Mouse (Mus musculus) neural tube, embryonic 12.5 days (tissue): ENCODE results near the gene Kcnn3. TPM values are rescaled to one million over a fixed set of nuclear protein-coding genes. Genes with fewer than 3 reads are reported as not detected.

Source experiments
- ATAC-seq: fragments of 200-750 bp; cut with Nextera tagmentation; 2 replicates; pipeline ENCODE4 v1.8.0; 2017; ENCODE audit warnings: low read depth, mild to moderate bottlenecking, moderate TSS enrichment, moderate library complexity; ENCODE audit not compliant: low FRiP score
- H3K27ac ChIP-seq: fragments of 300-500 bp; sonication (generic); 2 replicates; pipeline ENCODE4 v1.5.1; 2016
- H3K27me3 ChIP-seq: fragments of 300-500 bp; sonication (generic); replicated peaks from 2 replicates; pipeline ENCODE4 v1.6.1; 2016; ENCODE audit warnings: mild to moderate bottlenecking
- H3K36me3 ChIP-seq: fragments of 300-500 bp; sonication (generic); 2 replicates; pipeline ENCODE4 v1.6.1; 2016; ENCODE audit warnings: mild to moderate bottlenecking
- H3K4me1 ChIP-seq: fragments of 300-500 bp; sonication (generic); 2 replicates; pipeline ENCODE4 v1.6.1; 2016
- H3K4me2 ChIP-seq: fragments of 300-500 bp; sonication (generic); replicated peaks from 2 replicates; pipeline ENCODE4 v1.6.1; 2016; ENCODE audit warnings: mild to moderate bottlenecking
- H3K4me3 ChIP-seq: fragments of 300-500 bp; sonication (generic); 2 replicates; pipeline ENCODE4 v1.5.1; 2016
- H3K9ac ChIP-seq: fragments of 300-500 bp; sonication (generic); 2 replicates; pipeline ENCODE4 v1.6.1; 2016; ENCODE audit warnings: mild to moderate bottlenecking
- H3K9me3 ChIP-seq: fragments of 300-500 bp; sonication (generic); 2 replicates; pipeline ENCODE4 v1.6.1; 2016; ENCODE audit warnings: mild to moderate bottlenecking
- WGBS: fragments of 180-500 bp; shearing (Covaris S2); methylation state at CpG from one replicate; pipeline ENCODE4 v1.1.7; 2016; 5-methylcytosine and 5-hydroxymethylcytosine counted together
- polyA plus RNA-seq: library from polyadenylated mRNA; unstranded; fragments of >200 nt; fragmentation: Nextera tagmentation; extraction: Ambion mirVana; gene quantifications from 2 replicates; pipeline ENCODE4 v1.2.1, GENCODE M21; 2016

Kcnn3 gene
- polyA plus RNA-seq, 1 experiment from 2014 or later: 3.4 TPM

- no peak overlapping the region for H3K27ac ChIP-seq
- peaks cover 3% of the 10 kb centered on the region; the same call in 1 of the 2 replicates for H3K9me3 ChIP-seq
- no peaks in the 10 kb centered on the region for H3K36me3 ChIP-seq
- 93% methylated on average over 6 of the region's 6 CpGs for WGBS
- no peak overlapping the region for H3K9ac ChIP-seq
- H3K4me2 ChIP-seq: no peak overlapping the region
- no peak overlapping the region for H3K4me3 ChIP-seq
- H3K4me1 ChIP-seq: no peaks in the 10 kb centered on the region
- no peaks in the 10 kb centered on the region for H3K27me3 ChIP-seq
- no peak for ATAC-seq
These were observed 56.4 kb downstream of the Kcnn3 start for GRCm38 (mm10) chr3:89576381-89576780.

- Histone ChIP-seq H3K27me3 (no peaks in the 10 kb centered on the region), H3K9ac (no peak overlapping the region), H3K4me1 (no peaks in the 10 kb centered on the region), H3K36me3 (no peaks in the 10 kb centered on the region), H3K9me3 (peaks cover 3% of the 10 kb centered on the region; the same call in 1 of the 2 replicates), H3K4me2 (no peak overlapping the region), H3K27ac (no peak overlapping the region), H3K4me3 (no peak overlapping the region)
- ATAC-seq: no peak
- WGBS: 87% methylated on average over 5 of the region's 5 CpGs
These were observed 57.2 kb downstream of the Kcnn3 start for GRCm38 (mm10) chr3:89577154-89577553.

DNA sequence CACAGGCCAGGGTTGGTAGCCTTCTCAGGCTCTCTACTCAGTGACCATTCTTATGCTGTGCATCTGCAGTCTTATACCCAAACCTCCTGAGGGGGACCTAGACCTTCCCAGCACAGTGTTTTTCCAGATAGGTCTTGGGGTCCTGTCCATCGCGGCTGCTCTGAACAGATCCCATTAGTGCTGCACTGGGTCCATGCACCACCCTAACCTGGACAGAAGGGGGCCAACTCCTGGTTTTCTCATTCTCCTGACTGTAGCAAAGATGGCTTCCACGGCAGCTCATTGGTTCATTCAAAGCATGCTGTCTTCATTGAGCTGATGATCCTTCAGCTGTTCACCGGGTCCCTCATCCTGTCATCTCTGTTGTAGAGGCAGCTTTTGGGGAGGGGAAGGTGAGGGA is 58.1 kb downstream of the Kcnn3 start:
- Histone ChIP-seq H3K36me3 (no peaks in the 10 kb centered on the region), H3K4me3 (no peak overlapping the region), H3K9ac (no peak overlapping the region), H3K27me3 (no peaks in the 10 kb centered on the region), H3K27ac (no peak overlapping the region), H3K9me3 (peaks cover 3% of the 10 kb centered on the region; the same call in 1 of the 2 replicates), H3K4me1 (no peaks in the 10 kb centered on the region), H3K4me2 (no peak overlapping the region)
- ATAC-seq: no peak
- 71% methylated on average over 4 of the region's 4 CpGs for WGBS

- Histone ChIP-seq H3K4me3 (no peak overlapping the region), H3K4me1 (no peaks in the 10 kb centered on the region), H3K9me3 (peaks cover 3% of the 10 kb centered on the region; the same call in 1 of the 2 replicates), H3K36me3 (no peaks in the 10 kb centered on the region), H3K4me2 (no peak overlapping the region), H3K27me3 (no peaks in the 10 kb centered on the region), H3K9ac (no peak overlapping the region), H3K27ac (no peak overlapping the region)
- WGBS: 75% methylated on average over 10 of the region's 10 CpGs
- ATAC-seq: no peak
These were observed 58.8 kb downstream of the Kcnn3 start for GRCm38 (mm10) chr3:89578803-89579202.

GRCm38 (mm10) chr3:89584254-89584653 is 64.3 kb downstream of the Kcnn3 start:
- H3K4me2 ChIP-seq: no peak overlapping the region

DNA sequence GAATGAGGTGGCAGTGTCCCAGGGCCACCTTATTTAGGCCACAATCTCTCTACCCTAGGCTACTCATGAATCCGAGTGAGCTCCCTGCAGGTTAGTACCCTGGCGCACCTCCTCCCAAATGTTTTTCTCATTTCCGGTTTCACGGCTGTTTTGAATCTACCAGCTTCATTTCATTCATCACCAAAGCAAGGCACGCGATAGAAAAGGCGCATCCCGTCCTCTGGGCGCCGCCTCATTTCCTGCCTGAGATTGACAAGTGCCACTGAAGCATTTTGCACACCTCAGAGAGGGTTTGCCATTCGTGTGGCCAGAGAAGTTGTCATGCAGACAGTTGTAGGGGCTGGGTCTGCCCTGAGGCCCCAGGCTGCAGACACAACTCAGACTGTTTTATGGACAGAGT is 68.5 kb downstream of the Kcnn3 start:
- Histone ChIP-seq H3K4me2 (no peak overlapping the region), H3K4me1 (peaks cover 31% of the 10 kb centered on the region), H3K4me3 (no peak overlapping the region), H3K9me3 (no peaks in the 10 kb centered on the region), H3K9ac (no peak overlapping the region), H3K27me3 (no peaks in the 10 kb centered on the region), H3K27ac (no peak overlapping the region), H3K36me3 (no peaks in the 10 kb centered on the region)
- 88% methylated on average over 11 of the region's 11 CpGs for WGBS
- no peak for ATAC-seq

More at GRCm38 (mm10) chr3:89584254-89584653, 64.3 kb downstream of the Kcnn3 start:
- WGBS: 62% methylated on average over 4 of the region's 4 CpGs
- H3K4me1 ChIP-seq: peaks cover 19% of the 10 kb centered on the region
- ATAC-seq: no peak
- no peak overlapping the region for H3K27ac ChIP-seq
- H3K4me3 ChIP-seq: no peak overlapping the region
- no peaks in the 10 kb centered on the region for H3K27me3 ChIP-seq
- no peaks in the 10 kb centered on the region for H3K9me3 ChIP-seq
- H3K9ac ChIP-seq: no peak overlapping the region
- no peaks in the 10 kb centered on the region for H3K36me3 ChIP-seq

DNA sequence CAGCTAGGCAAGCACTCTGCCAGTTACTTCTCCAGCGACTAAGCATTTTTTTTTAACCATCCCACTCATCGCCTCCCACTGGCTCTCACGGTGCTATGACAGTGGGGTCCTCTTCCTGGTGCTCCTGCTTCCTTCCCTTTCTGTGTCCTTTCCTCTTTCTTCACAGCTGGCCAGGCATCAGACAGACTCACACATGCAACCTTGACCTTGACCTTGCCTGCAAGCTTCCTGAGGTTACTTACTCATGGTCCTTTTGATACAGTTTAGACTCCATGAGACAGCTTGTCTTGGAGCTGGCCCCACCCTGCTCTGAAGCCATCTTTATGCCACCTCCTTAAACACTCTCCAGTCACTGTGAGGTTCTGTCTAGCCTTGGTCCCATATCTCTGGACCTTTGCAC is 69.4 kb downstream of the Kcnn3 start:
- no peak overlapping the region for H3K27ac ChIP-seq
- no peak overlapping the region for H3K4me3 ChIP-seq
- H3K9me3 ChIP-seq: no peaks in the 10 kb centered on the region
- WGBS: 70% methylated on average over 3 of the region's 3 CpGs
- ATAC-seq: no peak
- no peak overlapping the region for H3K9ac ChIP-seq
- H3K4me1 ChIP-seq: peaks cover 31% of the 10 kb centered on the region
- no peaks in the 10 kb centered on the region for H3K36me3 ChIP-seq
- no peaks in the 10 kb centered on the region for H3K27me3 ChIP-seq
- no peak overlapping the region for H3K4me2 ChIP-seq

GRCm38 (mm10) chr3:89590386-89590785 is 70.4 kb downstream of the Kcnn3 start:
- no peaks in the 10 kb centered on the region; the same call in 1 of the 2 replicates for H3K27me3 ChIP-seq
- peaks cover 31% of the 10 kb centered on the region for H3K4me1 ChIP-seq
- ATAC-seq: no peak
- no peaks in the 10 kb centered on the region for H3K9me3 ChIP-seq
- H3K36me3 ChIP-seq: no peaks in the 10 kb centered on the region
- H3K27ac ChIP-seq: no peak overlapping the region
- no peak overlapping the region for H3K4me2 ChIP-seq
- H3K9ac ChIP-seq: no peak overlapping the region
- no peak overlapping the region for H3K4me3 ChIP-seq
- WGBS: 84% methylated on average over 4 of the region's 4 CpGs

DNA sequence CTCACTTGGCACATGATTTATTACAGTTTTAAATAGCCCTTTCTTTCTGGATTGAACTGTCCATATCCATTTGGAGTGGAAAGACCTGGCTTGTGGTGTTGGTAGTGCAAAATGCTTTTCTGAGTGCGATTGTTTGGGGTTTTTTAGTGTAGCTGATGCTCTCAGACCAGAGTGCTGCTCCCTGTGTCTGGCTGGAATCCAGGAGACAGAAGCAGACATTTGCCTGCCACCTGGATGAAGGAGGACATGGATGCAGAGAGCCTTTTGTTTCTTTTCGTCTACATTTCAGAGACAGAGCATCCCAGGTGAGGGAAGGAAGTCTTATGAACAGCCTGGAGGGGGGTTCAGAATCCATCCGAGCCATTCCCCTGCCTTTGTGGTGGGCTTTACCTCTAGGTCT is 71.5 kb downstream of the Kcnn3 start:
- whole genome bisulfite sequencing: 64% methylated on average over 3 of the region's 3 CpGs
- H3K4me3 ChIP-seq: no peak overlapping the region
- H3K4me1 ChIP-seq: peaks cover 25% of the 10 kb centered on the region
- no peaks in the 10 kb centered on the region for H3K9me3 ChIP-seq
- no peak overlapping the region for H3K4me2 ChIP-seq
- no peak for ATAC-seq
- H3K27ac ChIP-seq: no peak overlapping the region
- H3K9ac ChIP-seq: no peak overlapping the region
- H3K27me3 ChIP-seq: no peaks in the 10 kb centered on the region; the same call in 1 of the 2 replicates
- no peaks in the 10 kb centered on the region for H3K36me3 ChIP-seq

DNA sequence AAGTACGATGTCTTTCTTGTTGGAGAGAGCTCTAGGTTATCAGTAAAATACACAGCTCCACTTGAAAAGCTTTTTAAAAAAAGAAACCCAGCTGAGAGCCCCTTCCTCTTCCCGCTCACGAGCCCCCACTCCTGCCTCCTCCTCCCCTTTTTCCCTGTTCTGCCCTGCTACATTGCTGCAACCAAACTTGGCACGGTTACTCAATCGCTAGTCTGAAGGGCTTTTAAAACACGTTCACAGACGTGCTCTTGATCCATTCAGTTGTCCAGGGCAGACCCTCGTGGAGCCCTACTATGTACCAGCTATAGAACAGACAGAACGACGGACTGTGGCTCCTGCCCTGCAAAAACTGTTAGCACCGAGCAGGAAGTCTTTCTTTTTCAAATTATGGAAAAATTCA is 72.8 kb downstream of the Kcnn3 start:
- ATAC-seq: no peak
- WGBS: 71% methylated on average over 11 of the region's 11 CpGs

DNA sequence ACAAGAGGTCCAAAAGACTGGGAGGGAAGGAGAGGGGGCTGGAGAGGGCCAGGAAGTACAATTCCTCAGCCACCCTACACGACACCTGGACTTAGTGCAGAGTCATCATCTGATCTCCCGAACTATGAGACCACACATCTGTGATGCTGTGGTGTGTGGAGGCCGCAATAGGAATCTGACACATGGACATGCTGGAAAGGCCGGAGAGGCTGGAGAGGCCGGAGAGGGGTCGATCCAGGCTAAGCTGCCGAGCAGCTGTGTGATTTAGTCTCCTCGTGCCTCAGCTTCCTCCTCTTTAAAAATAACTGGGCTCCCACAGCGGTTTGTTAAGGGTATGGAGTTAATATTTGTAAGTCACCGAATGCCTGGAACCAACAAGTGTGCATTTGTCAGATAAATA is 73.6 kb downstream of the Kcnn3 start:
- 82% methylated on average over 10 of the region's 10 CpGs for WGBS

More for the DNA sequence above, 72.8 kb downstream of the Kcnn3 start:
- no peak overlapping the region for H3K4me2 ChIP-seq
- no peaks in the 10 kb centered on the region for H3K36me3 ChIP-seq
- no peak overlapping the region for H3K9ac ChIP-seq
- no peak overlapping the region for H3K27ac ChIP-seq
- no peaks in the 10 kb centered on the region; the same call in 1 of the 2 replicates for H3K27me3 ChIP-seq
- H3K4me1 ChIP-seq: peaks cover 20% of the 10 kb centered on the region
- H3K4me3 ChIP-seq: no peak overlapping the region
- H3K9me3 ChIP-seq: no peaks in the 10 kb centered on the region

GRCm38 (mm10) chr3:89598361-89598760 is 78.4 kb downstream of the Kcnn3 start:
- Histone ChIP-seq H3K27ac (no peak overlapping the region), H3K4me1 (0 out of 2 replicates have a peak, but pooled peaks cover 3% of the 10 kb centered on the region), H3K36me3 (no peaks in the 10 kb centered on the region), H3K27me3 (no peaks in the 10 kb centered on the region; the same call in 1 of the 2 replicates), H3K4me2 (no peak overlapping the region), H3K4me3 (no peak overlapping the region), H3K9me3 (0 out of 2 replicates have a peak, but pooled peaks cover 3% of the 10 kb centered on the region), H3K9ac (no peak overlapping the region)
- WGBS: 86% methylated on average over 7 of the region's 7 CpGs
- no peak for ATAC-seq

More for the DNA sequence above, 73.6 kb downstream of the Kcnn3 start:
- no peaks in the 10 kb centered on the region for H3K36me3 ChIP-seq
- peaks cover 19% of the 10 kb centered on the region for H3K4me1 ChIP-seq
- no peaks in the 10 kb centered on the region; the same call in 1 of the 2 replicates for H3K27me3 ChIP-seq
- no peak overlapping the region for H3K9ac ChIP-seq
- no peak overlapping the region for H3K4me3 ChIP-seq
- ATAC-seq: no peak
- H3K4me2 ChIP-seq: no peak overlapping the region
- no peaks in the 10 kb centered on the region for H3K9me3 ChIP-seq
- H3K27ac ChIP-seq: no peak overlapping the region

DNA sequence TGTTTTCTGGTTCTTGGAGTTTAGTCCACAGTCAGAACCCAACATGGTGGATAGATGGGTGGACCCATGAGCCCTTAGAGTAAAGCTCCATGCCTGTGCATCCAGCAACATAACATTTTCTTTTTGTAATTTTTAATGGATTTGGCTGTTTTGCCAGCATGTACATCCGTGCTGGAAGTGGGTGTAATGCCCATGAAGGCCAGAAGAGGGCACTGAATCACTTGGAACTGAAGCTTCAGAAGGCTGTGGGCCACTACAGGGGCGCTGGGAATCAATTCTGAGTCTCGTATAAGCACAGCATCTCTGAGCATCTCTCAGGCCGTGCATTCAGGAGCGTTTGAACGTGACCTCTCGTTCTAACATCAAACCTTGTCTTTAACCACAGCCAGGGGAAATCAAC is 79.0 kb downstream of the Kcnn3 start:
- no peaks in the 10 kb centered on the region for H3K36me3 ChIP-seq
- 96% methylated on average over 7 of the region's 7 CpGs for WGBS

More for the DNA sequence above, 79.0 kb downstream of the Kcnn3 start:
- no peak for ATAC-seq
- Histone ChIP-seq H3K9me3 (0 out of 2 replicates have a peak, but pooled peaks cover 3% of the 10 kb centered on the region), H3K4me3 (no peak overlapping the region), H3K9ac (no peak overlapping the region), H3K4me2 (no peak overlapping the region), H3K27me3 (no peaks in the 10 kb centered on the region; the same call in 1 of the 2 replicates), H3K4me1 (0 out of 2 replicates have a peak, but pooled peaks cover 3% of the 10 kb centered on the region), H3K27ac (no peak overlapping the region)
